Mouse (Mus musculus) neural tube, embryonic 13.5 days (tissue): ENCODE data around the gene Prl7d1. TPM values are rescaled to one million over a fixed set of nuclear protein-coding genes. Genes with fewer than 3 reads are reported as not detected.
"Not testable (repeated sequence)": the region's sequence is repeated elsewhere in the genome, so short reads cannot be mapped to it uniquely, and the experiment has no call there.

Experiments
- ATAC-seq: fragments of 200-750 bp; cut with Nextera tagmentation; 2 replicates; pipeline ENCODE4 v1.8.0; 2017; ENCODE audit warnings: low read depth, mild to moderate bottlenecking, moderate TSS enrichment, moderate library complexity
- H3K27ac ChIP-seq: fragments of 300-500 bp; sonication (generic); replicated peaks from 2 replicates; pipeline ENCODE4 v1.5.1; 2015; ENCODE audit warnings: moderate library complexity, mild to moderate bottlenecking, inconsistent platforms
- H3K27me3 ChIP-seq: fragments of 300-500 bp; sonication (generic); 2 replicates; pipeline ENCODE4 v1.6.1; 2015; ENCODE audit warnings: mild to moderate bottlenecking, inconsistent platforms
- H3K36me3 ChIP-seq: fragments of 300-500 bp; sonication (generic); 2 replicates; pipeline ENCODE4 v1.6.1; 2015; ENCODE audit warnings: mild to moderate bottlenecking, inconsistent platforms
- H3K4me1 ChIP-seq: fragments of 300-500 bp; sonication (generic); replicated peaks from 2 replicates; pipeline ENCODE4 v1.6.1; 2015; ENCODE audit warnings: inconsistent platforms
- H3K4me2 ChIP-seq: fragments of 300-500 bp; sonication (generic); 2 replicates; pipeline ENCODE4 v1.6.1; 2015; ENCODE audit warnings: inconsistent platforms, mild to moderate bottlenecking, moderate library complexity
- H3K4me3 ChIP-seq: fragments of 300-500 bp; sonication (generic); 2 replicates; pipeline ENCODE4 v1.5.1; 2015; ENCODE audit warnings: mild to moderate bottlenecking, inconsistent platforms
- H3K9ac ChIP-seq: fragments of 300-500 bp; sonication (generic); 2 replicates; pipeline ENCODE4 v1.6.1; 2015; ENCODE audit warnings: moderate library complexity, mild to moderate bottlenecking, inconsistent platforms
- H3K9me3 ChIP-seq: fragments of 300-500 bp; sonication (generic); 2 replicates; pipeline ENCODE4 v1.6.1; 2016; ENCODE audit warnings: inconsistent platforms
- WGBS: fragments of 180-500 bp; shearing (Covaris S2); methylation state at CpG from one replicate; pipeline ENCODE4 v1.1.7; 2015; 5-methylcytosine and 5-hydroxymethylcytosine counted together
- polyA plus RNA-seq: library from polyadenylated mRNA; unstranded; fragments of >200 nt; fragmentation: Nextera tagmentation; extraction: Ambion mirVana; gene quantifications from 2 replicates; pipeline ENCODE4 v1.2.1, GENCODE M21; 2015

The Prl7d1 gene
- polyA plus RNA-seq, result not detected in 2 replicates

- Histone ChIP-seq H3K9me3 (no peaks in the 10 kb centered on the region), H3K4me3 (no peak within 1 kb of the TSS), H3K4me2 (no peak within 1 kb of the TSS), H3K36me3 (no peaks in the 10 kb centered on the region), H3K27ac (no peak within 1 kb of the TSS), H3K4me1 (no peaks in the 10 kb centered on the region), H3K9ac (no peak within 1 kb of the TSS), H3K27me3 (no peaks in the 10 kb centered on the region)
- no peak for ATAC-seq
- 93% methylated on average over 5 of the region's 5 CpGs for WGBS
These were observed at the start of gene Prl7d1 for GRCm38 (mm10) chr13:27716636-27717035. Gene Prl7d1 (minus strand): TSS chr13:27716736.

GRCm38 (mm10) chr13:27734512-27735186 is 18.1 kb upstream of the Prl7d1 start:
- no peaks in the 10 kb centered on the region for H3K9me3 ChIP-seq
- H3K4me3 ChIP-seq, result no peak overlapping the region
- H3K9ac ChIP-seq, result no peak overlapping the region
- ATAC-seq, result no peak
- no peaks in the 10 kb centered on the region for H3K36me3 ChIP-seq
- H3K27me3 ChIP-seq, result no peaks in the 10 kb centered on the region
- H3K4me1 ChIP-seq, result no peaks in the 10 kb centered on the region
- H3K4me2 ChIP-seq, result no peak overlapping the region
- 90% methylated on average over 10 of the region's 10 CpGs for WGBS
- no peak overlapping the region for H3K27ac ChIP-seq

- not testable (repeated sequence) for H3K27ac ChIP-seq, ATAC-seq, H3K9ac ChIP-seq, H3K4me3 ChIP-seq, H3K27me3 ChIP-seq, H3K4me2 ChIP-seq, H3K9me3 ChIP-seq, H3K36me3 ChIP-seq, H3K4me1 ChIP-seq
- 84% methylated on average over 5 of the region's 5 CpGs for WGBS
These were observed 13.9 kb upstream of the Prl7d1 start for GRCm38 (mm10) chr13:27730286-27730959.

GRCm38 (mm10) chr13:27725057-27725456 is 8.5 kb upstream of the Prl7d1 start:
- not testable (repeated sequence) for H3K9ac ChIP-seq, H3K9me3 ChIP-seq, H3K27me3 ChIP-seq, H3K36me3 ChIP-seq, H3K4me3 ChIP-seq, H3K4me2 ChIP-seq, ATAC-seq, H3K4me1 ChIP-seq, H3K27ac ChIP-seq
- 93% methylated on average over 3 of the region's 3 CpGs for WGBS

- no peaks in the 10 kb centered on the region for H3K36me3 ChIP-seq
- no peaks in the 10 kb centered on the region for H3K9me3 ChIP-seq
- no peak overlapping the region for H3K9ac ChIP-seq
- no peaks in the 10 kb centered on the region for H3K27me3 ChIP-seq
- H3K27ac ChIP-seq, result no peak overlapping the region
- 70% methylated on average over 2 of the region's 2 CpGs for WGBS
- no peaks in the 10 kb centered on the region for H3K4me1 ChIP-seq
- ATAC-seq, result no peak
- no peak overlapping the region for H3K4me2 ChIP-seq
- no peak overlapping the region for H3K4me3 ChIP-seq
These were observed 10.0 kb downstream of the Prl7d1 start for GRCm38 (mm10) chr13:27706521-27706920.

- 86% methylated on average over 4 of the region's 4 CpGs for WGBS
- ATAC-seq, result no peak
These were observed 48.6 kb downstream of the Prl7d1 start, which contains the start of gene Prl7a2 for GRCm38 (mm10) chr13:27667936-27668335. Gene Prl7a2 (minus strand): TSS chr13:27668036.

GRCm38 (mm10) chr13:27660747-27661146 is 55.8 kb downstream of the Prl7d1 start:
- H3K9me3 ChIP-seq, result no peaks in the 10 kb centered on the region
- 94% methylated on average over 2 of the region's 2 CpGs for WGBS
- ATAC-seq, result no peak

More at GRCm38 (mm10) chr13:27667936-27668335, 48.6 kb downstream of the Prl7d1 start, which contains the start of gene Prl7a2:
- Histone ChIP-seq H3K4me1 (no peaks in the 10 kb centered on the region), H3K4me3 (no peak within 1 kb of the TSS), H3K36me3 (no peaks in the 10 kb centered on the region), H3K4me2 (no peak within 1 kb of the TSS), H3K9me3 (no peaks in the 10 kb centered on the region), H3K27ac (no peak within 1 kb of the TSS), H3K27me3 (no peaks in the 10 kb centered on the region), H3K9ac (no peak within 1 kb of the TSS)

More at GRCm38 (mm10) chr13:27660747-27661146, 55.8 kb downstream of the Prl7d1 start:
- H3K4me3 ChIP-seq, result no peak overlapping the region
- no peak overlapping the region for H3K4me2 ChIP-seq
- H3K27ac ChIP-seq, result no peak overlapping the region
- H3K9ac ChIP-seq, result no peak overlapping the region
- no peaks in the 10 kb centered on the region for H3K4me1 ChIP-seq
- H3K27me3 ChIP-seq, result no peaks in the 10 kb centered on the region
- H3K36me3 ChIP-seq, result no peaks in the 10 kb centered on the region

Other genes starting within 250 kb of the Prl7d1 start
- not detected in 2 replicates for gene Prl8a8, start 203.5 kb downstream of the Prl7d1 start, polyA plus RNA-seq
- not detected in 2 replicates for gene Prl8a9, start 152.1 kb downstream of the Prl7d1 start, polyA plus RNA-seq
- not detected in 2 replicates for gene Prl8a1, start 134.6 kb downstream of the Prl7d1 start, polyA plus RNA-seq
- not detected in 2 replicates for gene Prl7b1, start 106.2 kb downstream of the Prl7d1 start, polyA plus RNA-seq
- not detected in 2 replicates for gene Prl7a1, start 74.2 kb downstream of the Prl7d1 start, polyA plus RNA-seq
- gene Prl7a2, start 48.7 kb downstream of the Prl7d1 start, polyA plus RNA-seq, result not detected in 2 replicates
- gene Prl7c1, start 64.1 kb upstream of the Prl7d1 start, polyA plus RNA-seq, result not detected in 2 replicates
- not detected in 2 replicates for gene Prl2a1, start 84.9 kb upstream of the Prl7d1 start, polyA plus RNA-seq
- gene Prl2c1, start 132.6 kb upstream of the Prl7d1 start, polyA plus RNA-seq, result not detected in 2 replicates